Mouse (Mus musculus): ENCODE data around the gene 8030411F24Rik.

- TF ChIP-seq CTCF (IDR thresholded peaks at IDR 0.05; ENCODE audit: low read depth) (no peak), EP300 (IDR thresholded peaks at IDR 0.05; ENCODE audit: low read depth) (no peak)
Observed at GRCm38 (mm10) chr2:148732327-148733000, 49.3 kb upstream of the 8030411F24Rik start, which contains the start of gene Napb.
